Mouse (Mus musculus) heart, postnatal 10 days (tissue): ENCODE measurements around the gene Prps1l3. TPM values are rescaled to one million over a fixed set of nuclear protein-coding genes. Genes with fewer than 3 reads are reported as not detected.
"Not testable (repeated sequence)": the region's sequence is repeated elsewhere in the genome, so short reads cannot be mapped to it uniquely, and the experiment has no call there.

ENCODE experiments used
- DNase-seq, 2 experiments: peaks; one replicate each; pipeline ENCODE4 v3.0.0; 2021
- intact Hi-C: fragments of 180-260 bp; cut with DNase I; formaldehyde crosslinking; loops from one replicate; pipeline ENCODE4 v1.15.1; 2025
- total RNA-seq, 2 experiments: library from RNA; stranded (reverse); gene quantifications; 2 replicates each; pipeline ENCODE4 v1.2.3; 2021

Prps1l3 gene
- total RNA-seq, result 10 to 100 TPM; 17.8 to 22.8 TPM

GRCm38 (mm10) chr12:57230192-57230706 is at the start of gene Prps1l3, which contains the start of gene Mipol1:
Prps1l3 (plus strand) TSS chr12:57230412.
Mipol1 (plus strand) TSS chr12:57230427.
- DNase-seq, result peak; percentile 91
- intact Hi-C loops, result no loop called here

GRCm38 (mm10) chr12:57184401-57185147 is 45.6 kb upstream of the Prps1l3 start:
- intact Hi-C loops, result loop anchor here (5.0 kb wide), 3 partner anchors 197 to 597 kb away; no protein-coding TSS in a partner anchor
- DNase-seq, result peak in 1 of 2 experiments; percentile 10

DNA sequence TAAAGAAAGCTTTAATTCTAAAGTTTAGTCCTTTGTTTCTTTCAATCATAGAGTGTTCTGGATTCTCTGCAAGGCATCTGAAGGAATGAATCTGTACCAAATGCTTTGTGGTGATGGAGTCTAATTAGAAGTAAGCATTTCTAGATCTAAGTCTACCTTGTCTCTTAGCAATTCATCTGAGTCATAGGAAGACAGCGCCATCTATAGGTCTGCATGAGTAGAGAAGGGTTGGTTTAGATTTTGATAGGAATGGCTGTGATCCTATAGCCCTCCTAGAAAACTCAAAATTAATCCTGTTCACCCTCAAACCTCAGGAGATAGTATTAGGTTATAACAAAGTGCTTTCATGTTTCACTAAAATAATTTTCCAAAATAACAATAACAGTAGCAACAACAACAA is 44.7 kb upstream of the Prps1l3 start:
- peak in 1 of 2 experiments; percentile 16 for DNase-seq
- intact Hi-C loops, result loop anchor here (5.0 kb wide), 1 partner anchor 198 kb away; no protein-coding TSS in a partner anchor

DNA sequence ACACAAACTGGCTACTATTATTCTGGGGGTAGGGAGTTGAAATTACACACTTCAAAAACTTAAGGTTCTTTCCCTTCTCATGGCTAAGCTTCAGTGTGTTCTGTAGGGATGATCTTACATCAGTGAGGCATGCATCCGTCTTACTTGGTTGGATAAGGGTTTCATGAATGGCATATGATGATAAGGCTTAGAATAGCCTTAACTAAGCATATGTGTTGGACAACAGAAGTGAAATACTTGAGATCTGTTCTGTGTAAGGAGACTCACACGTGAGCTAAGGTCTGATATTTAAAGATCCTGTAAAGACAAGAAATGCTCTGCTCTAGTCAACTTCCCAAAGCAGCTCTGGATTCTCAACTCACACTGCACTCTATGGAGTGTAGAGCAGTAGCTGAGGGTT is 44.1 kb upstream of the Prps1l3 start:
- no peak for DNase-seq
- intact Hi-C loops, result loop anchor here (5.0 kb wide), 1 partner anchor 199 kb away; no protein-coding TSS in a partner anchor

GRCm38 (mm10) chr12:57187032-57187431 is 43.2 kb upstream of the Prps1l3 start:
- intact Hi-C loops, result loop anchor here (5.0 kb wide), 1 partner anchor 200 kb away; no protein-coding TSS in a partner anchor
- no peak for DNase-seq

- intact Hi-C loops, result no loop called here
- DNase-seq, result peak; percentile 5 to 20
These were observed 35.6 kb upstream of the Prps1l3 start for GRCm38 (mm10) chr12:57194609-57195008.

DNA sequence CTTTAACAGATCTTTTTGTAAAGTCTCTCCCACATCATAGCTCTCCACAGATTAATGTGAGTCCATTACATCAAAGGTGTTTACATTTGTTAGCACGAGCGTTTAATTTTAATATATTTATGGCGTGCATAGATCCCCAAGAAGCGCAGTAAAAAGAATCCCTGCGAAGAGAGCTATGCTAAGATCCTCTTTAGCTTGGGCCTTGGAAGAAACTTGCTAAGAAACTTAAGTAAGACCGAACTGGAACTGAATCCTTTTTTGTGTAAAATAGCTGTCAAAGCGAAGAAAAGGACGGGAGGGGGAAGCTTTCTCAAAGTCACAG is 34.0 kb upstream of the Prps1l3 start:
- DNase-seq, result no peak
- intact Hi-C loops, result no loop called here

DNA sequence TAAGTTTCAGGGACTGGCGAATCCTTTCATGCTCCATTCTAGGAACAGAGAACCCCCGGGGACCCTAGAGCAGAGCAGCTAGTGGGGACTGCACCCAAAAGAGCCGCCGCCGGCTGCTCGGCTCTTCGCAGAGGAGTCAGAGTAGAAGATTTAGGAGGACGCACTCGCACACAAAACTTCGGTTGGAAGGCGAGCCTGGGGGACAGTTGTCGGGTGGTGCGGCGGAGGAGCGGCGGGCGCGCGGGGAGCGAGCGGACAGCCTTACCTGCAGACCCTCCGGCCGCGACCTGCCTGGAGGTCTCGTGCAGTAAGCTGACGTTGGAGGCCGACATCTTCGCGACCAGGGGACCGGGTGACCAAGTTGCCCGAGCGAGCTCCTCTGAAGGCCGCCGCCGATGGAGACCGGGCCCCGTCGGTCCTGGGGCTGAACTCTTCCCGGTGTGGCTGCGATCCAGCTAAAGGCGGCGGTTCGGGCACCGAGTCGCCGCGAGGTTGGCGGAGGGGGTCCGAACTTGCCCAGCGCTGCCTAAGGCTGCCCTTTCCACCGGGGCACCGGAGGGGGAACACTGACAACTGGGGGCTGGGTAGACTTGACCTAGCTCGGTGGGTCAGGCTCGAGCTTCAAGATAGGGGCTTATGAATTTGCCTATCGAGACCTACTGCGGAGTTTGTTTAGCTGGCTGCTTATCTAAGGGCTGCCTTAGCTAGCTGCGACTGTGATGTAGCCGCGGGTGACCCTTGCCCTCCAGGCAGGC is 33.4 kb upstream of the Prps1l3 start:
- DNase-seq, result peak; percentile 40
- intact Hi-C loops, result no loop called here

DNA sequence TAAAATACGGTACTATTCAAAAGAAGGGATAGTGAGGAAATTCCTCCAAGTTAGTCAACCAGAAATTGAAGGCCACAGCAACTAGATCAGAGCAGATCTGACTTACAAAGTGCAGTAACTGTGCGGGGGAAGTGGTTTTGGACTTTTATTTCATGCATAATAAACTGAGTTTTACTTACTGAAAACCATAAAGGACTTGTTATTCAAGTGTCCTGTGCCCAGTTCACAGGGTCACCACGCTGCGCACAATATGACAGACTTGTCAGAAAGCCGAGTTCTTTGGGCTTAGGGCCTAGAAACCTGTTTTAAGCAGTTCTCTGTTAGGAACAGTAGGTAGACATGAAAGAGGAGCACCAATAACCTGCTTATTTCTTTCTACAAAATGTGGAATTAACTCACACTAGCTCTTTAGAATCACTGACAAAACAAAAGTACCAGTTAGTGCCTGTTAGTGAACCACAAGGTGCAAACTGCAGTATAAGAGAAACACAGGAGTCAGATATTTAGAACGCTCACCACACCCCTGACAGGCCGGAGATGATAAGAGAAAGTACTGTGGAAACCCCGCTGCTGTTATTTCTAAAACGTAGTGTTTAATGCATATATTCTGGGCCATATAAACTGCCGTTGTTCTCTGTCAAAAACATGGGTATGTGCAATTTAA is 32.7 kb upstream of the Prps1l3 start, which contains the start of gene Slc25a21:
Gene Slc25a21 (minus strand): TSS at position 110 of the 664 bp plus-strand sequence.
- intact Hi-C loops, result no loop called here
- DNase-seq, result no peak

GRCm38 (mm10) chr12:57198269-57198668 is 31.9 kb upstream of the Prps1l3 start:
- no peak for DNase-seq

DNA sequence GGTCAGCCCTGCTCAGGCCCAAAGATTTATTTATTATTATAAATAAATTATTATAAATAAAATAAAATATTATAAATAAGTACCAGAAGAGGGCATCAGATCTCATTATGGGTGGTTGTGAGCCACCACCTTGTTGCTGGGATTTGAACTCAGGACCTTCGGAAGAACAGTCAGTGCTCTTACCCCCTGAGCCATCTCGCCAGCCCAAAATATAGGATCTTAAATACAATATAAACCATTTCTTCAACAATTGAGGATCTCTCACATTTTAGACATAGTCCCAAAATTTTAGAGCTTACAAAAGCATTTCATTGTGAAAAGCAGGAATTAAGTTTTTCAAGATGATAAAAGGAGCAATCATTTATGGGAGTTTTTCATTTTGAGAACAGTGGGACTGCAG is 30.8 kb upstream of the Prps1l3 start:
- DNase-seq, result no peak
- intact Hi-C loops, result no loop called here

More at GRCm38 (mm10) chr12:57198269-57198668, 31.9 kb upstream of the Prps1l3 start:
- intact Hi-C loops, result no loop called here

DNA sequence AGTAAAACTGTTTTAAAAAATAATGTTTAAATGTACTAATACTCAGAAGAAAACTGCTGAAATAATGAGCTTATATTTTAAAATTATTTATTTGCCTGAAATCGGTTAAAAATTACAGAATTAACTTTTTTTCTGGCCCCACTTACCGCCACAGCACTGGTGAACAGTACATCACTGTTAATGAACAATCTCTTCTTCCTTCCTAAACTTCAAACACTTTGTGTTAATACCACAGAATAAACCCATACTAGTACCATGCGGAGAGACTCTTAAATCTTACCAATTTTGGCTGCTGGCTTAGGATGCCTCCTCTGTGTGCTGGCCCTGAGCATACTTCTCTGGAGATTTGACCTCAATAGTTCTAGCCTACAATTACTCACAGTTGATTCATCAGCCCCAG is 28.3 kb upstream of the Prps1l3 start:
- DNase-seq, result no peak
- intact Hi-C loops, result no loop called here

DNA sequence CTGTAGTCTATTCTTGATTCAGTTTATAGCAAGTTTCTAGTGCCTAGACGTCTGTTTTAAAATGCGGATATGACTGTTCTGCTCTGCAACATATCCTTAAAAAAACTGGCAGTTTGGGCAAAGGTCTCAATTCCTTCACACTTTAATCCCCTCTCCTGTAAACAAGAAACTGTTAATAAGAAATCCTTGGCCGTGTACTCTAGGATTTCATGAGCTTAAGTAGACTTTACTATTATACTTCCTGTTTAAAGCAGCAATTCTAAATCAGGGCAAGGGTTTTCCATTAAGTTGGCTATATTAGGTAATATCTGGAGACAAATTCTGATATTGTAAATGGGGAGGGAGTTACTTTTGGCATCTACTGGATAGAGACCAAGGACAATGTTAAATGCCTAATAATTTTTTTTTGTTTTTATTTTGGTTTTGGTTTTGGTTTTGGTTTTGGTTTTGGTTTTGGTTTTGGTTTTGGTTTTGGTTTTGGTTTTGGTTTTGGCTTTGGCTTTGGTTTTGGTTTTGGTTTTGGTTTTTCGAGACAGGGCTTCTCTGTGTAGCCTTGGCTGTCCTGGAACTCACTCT is 25.8 kb upstream of the Prps1l3 start:
- intact Hi-C loops, result no loop called here
- DNase-seq, result no peak

GRCm38 (mm10) chr12:57211353-57212311 is 18.6 kb upstream of the Prps1l3 start:
- peak; percentile 48 to 66 for DNase-seq
- intact Hi-C loops, result no loop called here

DNA sequence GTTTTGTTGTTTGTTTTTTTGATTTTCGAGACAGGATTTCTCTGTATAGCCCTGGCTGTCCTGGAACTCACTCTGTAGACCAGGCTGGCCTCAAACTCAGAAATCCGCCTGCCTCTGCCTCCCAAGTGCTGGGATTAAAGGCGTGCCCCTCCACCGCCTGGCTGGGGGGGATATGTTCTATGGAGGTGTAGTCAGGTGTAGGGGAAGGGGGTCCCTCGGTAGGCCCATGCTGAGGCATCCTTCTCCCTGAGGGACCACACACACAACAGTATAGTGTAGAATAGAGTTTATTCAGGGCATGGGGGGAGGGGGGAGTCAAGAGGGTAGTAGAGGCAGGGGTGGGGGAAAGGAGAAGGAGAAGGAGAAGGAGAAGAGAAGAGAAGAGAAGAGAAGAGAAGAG is 17.7 kb upstream of the Prps1l3 start:
- intact Hi-C loops, DNase-seq: not testable (repeated sequence)

DNA sequence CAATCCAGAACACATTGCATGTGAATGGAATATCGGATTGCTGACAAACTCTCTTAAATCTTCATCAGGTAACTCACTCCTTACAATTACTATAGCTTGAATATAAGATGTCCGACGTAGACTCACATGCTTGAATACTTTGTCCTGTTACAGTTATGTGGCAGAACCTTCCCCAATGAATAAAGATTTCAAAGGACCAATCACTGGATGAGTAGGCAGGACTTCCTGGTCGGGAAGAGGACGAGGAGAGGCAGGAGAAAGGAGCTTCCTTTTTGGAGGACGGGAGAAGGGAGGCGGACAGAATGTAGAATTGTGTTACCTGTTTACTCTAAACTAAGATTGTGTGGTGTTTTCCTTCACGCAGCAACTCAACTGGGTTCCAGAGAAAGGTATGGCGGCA is 3.8 kb upstream of the Prps1l3 start:
- DNase-seq, result no peak
- intact Hi-C loops, result no loop called here

DNA sequence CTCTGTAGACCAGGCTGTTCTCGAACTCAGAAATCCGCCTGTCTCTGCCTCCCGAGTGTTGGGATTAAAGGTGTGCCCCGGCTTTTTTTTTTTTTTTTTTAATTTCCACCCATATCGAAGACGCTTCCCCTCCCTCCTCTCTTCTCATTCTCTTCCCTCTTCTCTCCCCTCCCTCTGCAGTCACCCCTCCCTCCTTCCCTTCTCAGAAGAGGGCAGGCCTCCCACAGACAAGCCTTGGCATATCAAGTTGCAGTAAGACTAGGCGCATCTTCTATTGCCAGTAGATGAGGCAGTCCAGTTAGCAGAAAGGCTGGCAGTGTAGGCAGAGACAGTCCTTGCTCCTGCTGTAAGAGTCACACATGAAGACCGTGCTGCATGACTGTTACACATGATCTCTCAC is 2.4 kb upstream of the Prps1l3 start:
- intact Hi-C loops, result no loop called here
- DNase-seq, result no peak

DNA sequence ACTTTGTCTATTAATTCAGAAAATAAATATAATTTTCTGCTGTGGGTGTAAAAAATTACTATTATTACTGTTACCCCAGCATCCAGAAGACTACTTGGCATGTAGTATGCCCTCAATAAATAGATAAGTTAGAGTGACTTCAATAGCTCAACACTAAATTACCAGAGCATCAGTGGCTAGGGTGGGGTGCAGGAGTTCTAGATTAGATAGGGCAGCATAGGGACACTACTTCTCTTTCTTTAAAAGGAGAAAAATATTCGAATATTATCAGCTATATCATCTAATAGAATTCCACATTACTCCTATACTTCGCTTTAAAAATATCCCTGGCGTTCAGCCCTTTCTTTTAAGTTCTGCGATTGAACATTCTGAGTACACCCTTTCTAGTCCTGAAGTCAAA is 509 bp upstream of the Prps1l3 start:
- DNase-seq, result no peak
- intact Hi-C loops, result no loop called here

DNA sequence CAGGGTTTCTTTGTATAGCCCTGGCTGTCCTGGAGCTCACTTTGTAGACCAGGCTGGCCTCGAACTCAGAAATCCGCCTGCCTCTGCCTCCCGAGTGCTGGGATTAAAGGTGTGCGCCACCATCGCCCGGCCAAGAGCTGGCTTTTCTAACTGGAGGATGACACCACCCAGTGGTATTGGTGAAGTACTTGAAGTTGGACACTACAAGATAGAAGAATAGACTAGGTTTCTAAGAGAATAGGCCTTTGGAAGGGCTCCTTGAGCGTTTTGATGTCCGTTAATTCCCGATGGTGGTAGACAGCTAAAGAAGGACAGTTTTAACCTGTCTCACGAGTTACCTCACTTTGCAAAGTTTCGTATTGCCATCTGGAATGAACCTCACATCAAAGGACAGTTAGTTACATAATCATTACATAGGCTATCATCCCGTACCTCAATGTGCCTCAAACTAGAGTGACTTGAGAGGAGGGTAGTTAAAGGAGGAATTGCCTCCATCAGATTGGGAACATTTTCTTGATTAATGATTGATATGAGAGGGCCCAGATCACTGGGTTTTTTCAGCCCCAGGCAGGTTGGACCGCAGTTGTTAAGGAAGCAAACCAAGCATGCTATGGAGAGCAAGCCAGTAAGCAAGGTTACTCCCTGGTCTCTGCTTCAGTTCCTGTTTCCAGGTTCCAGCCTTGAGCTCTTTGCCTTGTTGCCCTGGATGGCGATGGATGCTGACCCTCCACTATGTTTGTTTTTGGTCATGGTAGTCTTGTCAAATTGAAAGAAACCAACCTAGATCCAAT is 1.1 kb downstream of the Prps1l3 start:
- peak; percentile 11 to 35 for DNase-seq
- intact Hi-C loops, result no loop called here
